Mouse (Mus musculus): ENCODE measurements around the gene Tbrg1.

Tbrg1 gene

GRCm38 (mm10) chr9:37628581-37628980 is 28.5 kb downstream of the Tbrg1 start:
- DNase-seq, result no peak

- DNase-seq, result no peak
Observed at GRCm38 (mm10) chr9:37627263-37627662, 29.8 kb downstream of the Tbrg1 start.

- no peak for DNase-seq
Observed at GRCm38 (mm10) chr9:37626103-37626567, 31.0 kb downstream of the Tbrg1 start.

- peak; percentile 35 for DNase-seq
Observed at GRCm38 (mm10) chr9:37625641-37626040, 31.5 kb downstream of the Tbrg1 start.

- DNase-seq, result no peak
Observed at GRCm38 (mm10) chr9:37625129-37625528, 32.0 kb downstream of the Tbrg1 start.

GRCm38 (mm10) chr9:37624502-37624901 is 32.6 kb downstream of the Tbrg1 start:
- DNase-seq, result no peak

GRCm38 (mm10) chr9:37623981-37624380 is 33.1 kb downstream of the Tbrg1 start:
- DNase-seq, result no peak

- peak; percentile 66 for DNase-seq
Observed at GRCm38 (mm10) chr9:37621290-37621689, 35.8 kb downstream of the Tbrg1 start.

- DNase-seq, result peak; percentile 40
Observed at GRCm38 (mm10) chr9:37616770-37617169, 40.3 kb downstream of the Tbrg1 start.

GRCm38 (mm10) chr9:37615220-37615619 is 41.9 kb downstream of the Tbrg1 start:
- DNase-seq, result no peak

GRCm38 (mm10) chr9:37614316-37614715 is 42.8 kb downstream of the Tbrg1 start:
- no peak for DNase-seq

- no peak for DNase-seq
Observed at GRCm38 (mm10) chr9:37613911-37614280, 43.2 kb downstream of the Tbrg1 start.

GRCm38 (mm10) chr9:37613182-37613910 is 43.8 kb downstream of the Tbrg1 start, which contains the start of gene Spa17:
Gene Spa17 (minus strand): TSS chr9:37613722.
- peak; percentile 86 for DNase-seq

GRCm38 (mm10) chr9:37609558-37609957 is 47.6 kb downstream of the Tbrg1 start:
- no peak for DNase-seq

- no peak for DNase-seq
Observed at GRCm38 (mm10) chr9:37605089-37605488, 52.0 kb downstream of the Tbrg1 start.

- DNase-seq, result no peak
Observed at GRCm38 (mm10) chr9:37600538-37601205, 56.4 kb downstream of the Tbrg1 start.

Data from cerebellum, adult 8-10 months (tissue).